Mouse (Mus musculus) megakaryocyte, embryonic 14.5 days (primary cell): ENCODE measurements around the gene Noc3l.

Experiments
- FLI1 ChIP-seq: IDR thresholded peaks from 2 replicates; pipeline ENCODE4 v1.6.1; 2012; ENCODE audit warnings: low read length, inconsistent platforms, mixed read lengths
- GATA1 ChIP-seq: IDR thresholded peaks from 3 replicates; pipeline ENCODE4 v1.6.1; 2012; ENCODE audit warnings: mixed read lengths, low read length, inconsistent platforms, borderline replicate concordance

- TF ChIP-seq GATA1 (no peak), FLI1 (no peak)
Observed at GRCm38 (mm10) chr19:38793563-38794045, 25.4 kb downstream of the Noc3l start.
